Mouse (Mus musculus) midbrain, embryonic 14.5 days (tissue): ENCODE measurements at regions not wholly inside any gene's neighbourhood (a gene's known extent, or its start where the extent isn't known, plus 50 kb on each side); places are given as distances from the start of the nearest gene placed in this dataset.

Experiments
- ATAC-seq: fragments of 200-750 bp; cut with Nextera tagmentation; 2 replicates; pipeline ENCODE4 v1.8.0; 2017; ENCODE audit warnings: moderate number of reproducible peaks, moderate library complexity; ENCODE audit not compliant: low FRiP score, low TSS enrichment
- DNase-seq: peaks from one replicate; pipeline ENCODE4 v3.0.0-alpha.2; 2015
- H3K27ac ChIP-seq: fragments of 300-500 bp; sonication (generic); replicated peaks from 2 replicates; pipeline ENCODE4 v1.5.1; 2014; ENCODE audit warnings: mild to moderate bottlenecking, low read depth, low read length, moderate library complexity
- H3K27me3 ChIP-seq: fragments of 300-500 bp; sonication (generic); 2 replicates; pipeline ENCODE4 v1.6.1; 2014; ENCODE audit warnings: low read length, control low read depth, mixed read lengths; ENCODE audit not compliant: control insufficient read depth, insufficient read depth
- H3K36me3 ChIP-seq: fragments of 300-500 bp; sonication (generic); 2 replicates; pipeline ENCODE4 v1.6.1; 2014; ENCODE audit warnings: low read length, control low read depth; ENCODE audit not compliant: control insufficient read depth, insufficient read depth
- H3K4me1 ChIP-seq: fragments of 300-500 bp; sonication (generic); 2 replicates; pipeline ENCODE4 v1.6.1; 2014; ENCODE audit warnings: mild to moderate bottlenecking, antibody characterized with exemption, low read length, control low read depth; ENCODE audit not compliant: control insufficient read depth, insufficient read depth
- H3K4me2 ChIP-seq: fragments of 300-500 bp; sonication (generic); 2 replicates; pipeline ENCODE4 v1.6.1; 2014; ENCODE audit warnings: mild to moderate bottlenecking, low read length, moderate library complexity
- H3K4me3 ChIP-seq: fragments of 300-500 bp; sonication (generic); replicated peaks from 2 replicates; pipeline ENCODE4 v1.5.1; 2014; ENCODE audit warnings: low read depth, low read length
- H3K9ac ChIP-seq: fragments of 300-500 bp; sonication (generic); replicated peaks from 2 replicates; pipeline ENCODE4 v1.6.1; 2014; ENCODE audit warnings: mild to moderate bottlenecking, low read length, moderate library complexity
- H3K9me3 ChIP-seq: fragments of 300-500 bp; sonication (generic); 2 replicates; pipeline ENCODE4 v1.6.1; 2016; ENCODE audit warnings: low read length, control low read depth, mixed read lengths; ENCODE audit not compliant: control insufficient read depth
- WGBS: fragments of 180-500 bp; shearing (Covaris S2); extraction: QIAGEN DNeasy Blood & Tissue Kit; methylation state at CpG from one replicate; pipeline ENCODE4 v1.1.7; 2014; 5-methylcytosine and 5-hydroxymethylcytosine counted together

GRCm38 (mm10) chr7:64079301-64079700 lies 74.3 kb upstream of the Trpm1 start:
- Histone ChIP-seq H3K9me3 (no peaks in the 10 kb centered on the region), H3K4me2 (no peak overlapping the region), H3K27me3 (no peaks in the 10 kb centered on the region), H3K9ac (no peak overlapping the region), H3K4me3 (no peak overlapping the region), H3K27ac (no peak overlapping the region), H3K36me3 (no peaks in the 10 kb centered on the region), H3K4me1 (no peaks in the 10 kb centered on the region)
- ATAC-seq (no peak), DNase-seq (no peak)
- 89% methylated on average over 3 of the region's 3 CpGs for WGBS

GRCm38 (mm10) chr7:64078646-64079045 lies 75.0 kb upstream of the Trpm1 start:
- Histone ChIP-seq H3K27me3 (no peaks in the 10 kb centered on the region), H3K4me2 (no peak overlapping the region), H3K9me3 (no peaks in the 10 kb centered on the region), H3K36me3 (no peaks in the 10 kb centered on the region), H3K9ac (no peak overlapping the region), H3K4me3 (no peak overlapping the region), H3K27ac (no peak overlapping the region), H3K4me1 (no peaks in the 10 kb centered on the region)
- no peak for DNase-seq
- no peak for ATAC-seq
- 71% methylated on average over 1 of the region's 1 CpGs for WGBS

GRCm38 (mm10) chr7:64077526-64077925 lies 76.1 kb upstream of the Trpm1 start:
- Histone ChIP-seq H3K27ac (no peak overlapping the region), H3K36me3 (no peaks in the 10 kb centered on the region), H3K9ac (no peak overlapping the region), H3K27me3 (no peaks in the 10 kb centered on the region), H3K4me3 (no peak overlapping the region), H3K4me1 (no peaks in the 10 kb centered on the region), H3K9me3 (no peaks in the 10 kb centered on the region), H3K4me2 (no peak overlapping the region)
- DNase-seq (peak; percentile 18), ATAC-seq (no peak)
- 77% methylated on average over 4 of the region's 4 CpGs for WGBS

GRCm38 (mm10) chr7:64076764-64077360 lies 76.8 kb upstream of the Trpm1 start:
- Histone ChIP-seq H3K36me3 (no peaks in the 10 kb centered on the region), H3K9me3 (no peaks in the 10 kb centered on the region), H3K4me3 (no peak overlapping the region), H3K9ac (no peak overlapping the region), H3K4me2 (no peak overlapping the region), H3K27ac (no peak overlapping the region), H3K4me1 (no peaks in the 10 kb centered on the region), H3K27me3 (no peaks in the 10 kb centered on the region)
- 93% methylated on average over 4 of the region's 4 CpGs for WGBS
- DNase-seq (no peak), ATAC-seq (no peak)

- Histone ChIP-seq H3K4me1 (no peaks in the 10 kb centered on the region), H3K9ac (no peak overlapping the region), H3K36me3 (no peaks in the 10 kb centered on the region), H3K4me2 (no peak overlapping the region), H3K27ac (no peak overlapping the region), H3K9me3 (no peaks in the 10 kb centered on the region), H3K27me3 (no peaks in the 10 kb centered on the region), H3K4me3 (no peak overlapping the region)
- WGBS = 90% methylated on average over 1 of the region's 1 CpGs
- ATAC-seq (no peak), DNase-seq (no peak)
Measured at GRCm38 (mm10) chr7:64075696-64076313, 77.8 kb upstream of the Trpm1 start.

GRCm38 (mm10) chr7:64074661-64075234 lies 78.9 kb upstream of the Trpm1 start:
- DNase-seq (no peak), ATAC-seq (no peak)

GRCm38 (mm10) chr7:64074186-64074585 lies 79.4 kb upstream of the Trpm1 start:
- H3K4me1 ChIP-seq = no peaks in the 10 kb centered on the region
- WGBS = 93% methylated on average over 4 of the region's 4 CpGs
- H3K4me2 ChIP-seq = no peak overlapping the region
- no peak overlapping the region for H3K4me3 ChIP-seq
- DNase-seq (no peak), ATAC-seq (no peak)
- no peaks in the 10 kb centered on the region for H3K27me3 ChIP-seq
- no peak overlapping the region for H3K27ac ChIP-seq
- H3K9me3 ChIP-seq = no peaks in the 10 kb centered on the region
- no peaks in the 10 kb centered on the region for H3K36me3 ChIP-seq
- H3K9ac ChIP-seq = no peak overlapping the region

More at GRCm38 (mm10) chr7:64074661-64075234, 78.9 kb upstream of the Trpm1 start:
- H3K4me2 ChIP-seq = no peak overlapping the region
- no peaks in the 10 kb centered on the region for H3K9me3 ChIP-seq
- 96% methylated on average over 4 of the region's 4 CpGs for WGBS
- H3K4me3 ChIP-seq = no peak overlapping the region
- no peaks in the 10 kb centered on the region for H3K36me3 ChIP-seq
- no peak overlapping the region for H3K9ac ChIP-seq
- no peak overlapping the region for H3K27ac ChIP-seq
- H3K4me1 ChIP-seq = no peaks in the 10 kb centered on the region
- no peaks in the 10 kb centered on the region for H3K27me3 ChIP-seq

- Histone ChIP-seq H3K27ac (no peak overlapping the region), H3K9ac (no peak overlapping the region), H3K36me3 (no peaks in the 10 kb centered on the region), H3K4me1 (no peaks in the 10 kb centered on the region), H3K9me3 (no peaks in the 10 kb centered on the region), H3K27me3 (no peaks in the 10 kb centered on the region), H3K4me2 (no peak overlapping the region), H3K4me3 (no peak overlapping the region)
- ATAC-seq (no peak), DNase-seq (no peak)
- WGBS = 89% methylated on average over 3 of the region's 3 CpGs
Measured at GRCm38 (mm10) chr7:64073781-64074180, 79.9 kb upstream of the Trpm1 start.

- Histone ChIP-seq H3K27me3 (no peaks in the 10 kb centered on the region), H3K4me2 (no peak overlapping the region), H3K36me3 (no peaks in the 10 kb centered on the region), H3K9me3 (no peaks in the 10 kb centered on the region), H3K4me3 (no peak overlapping the region), H3K4me1 (no peaks in the 10 kb centered on the region), H3K27ac (no peak overlapping the region), H3K9ac (no peak overlapping the region)
- DNase-seq = no peak
- WGBS = 93% methylated on average over 5 of the region's 5 CpGs
- no peak for ATAC-seq
Measured at GRCm38 (mm10) chr7:64070930-64071329, 82.7 kb upstream of the Trpm1 start.
